Mouse (Mus musculus) liver, embryonic 13.5 days (tissue): ENCODE measurements around the gene Gm3376. TPM values are rescaled to one million over a fixed set of nuclear protein-coding genes. Genes with fewer than 3 reads are reported as not detected.
"Not testable (repeated sequence)": the region's sequence is repeated elsewhere in the genome, so short reads cannot be mapped to it uniquely, and the experiment has no call there.

Source experiments
- ATAC-seq: fragments of 200-750 bp; cut with Nextera tagmentation; 2 replicates; pipeline ENCODE4 v1.8.0; 2017; ENCODE audit warnings: low read depth, mild to moderate bottlenecking, moderate number of reproducible peaks, moderate library complexity
- DNase-seq: peaks from one replicate; pipeline ENCODE4 v3.0.0; 2022
- H3K27ac ChIP-seq: fragments of 300-500 bp; sonication (generic); 2 replicates; pipeline ENCODE4 v1.5.1; 2015; ENCODE audit warnings: moderate library complexity, mild to moderate bottlenecking, inconsistent platforms
- H3K27me3 ChIP-seq: fragments of 300-500 bp; sonication (generic); 2 replicates; pipeline ENCODE4 v1.6.1; 2015; ENCODE audit warnings: mild to moderate bottlenecking, inconsistent platforms
- H3K36me3 ChIP-seq: fragments of 300-500 bp; sonication (generic); 2 replicates; pipeline ENCODE4 v1.6.1; 2015; ENCODE audit warnings: mild to moderate bottlenecking, inconsistent platforms
- H3K4me1 ChIP-seq: fragments of 300-500 bp; sonication (generic); replicated peaks from 2 replicates; pipeline ENCODE4 v1.6.1; 2015; ENCODE audit warnings: inconsistent platforms
- H3K4me2 ChIP-seq: fragments of 300-500 bp; sonication (generic); 2 replicates; pipeline ENCODE4 v1.6.1; 2015; ENCODE audit warnings: inconsistent platforms, mild to moderate bottlenecking, moderate library complexity
- H3K4me3 ChIP-seq: fragments of 300-500 bp; sonication (generic); replicated peaks from 2 replicates; pipeline ENCODE4 v1.5.1; 2015; ENCODE audit warnings: mild to moderate bottlenecking, inconsistent platforms
- H3K9ac ChIP-seq: fragments of 300-500 bp; sonication (generic); 2 replicates; pipeline ENCODE4 v1.6.1; 2015; ENCODE audit warnings: mild to moderate bottlenecking, inconsistent platforms
- H3K9me3 ChIP-seq: fragments of 300-500 bp; sonication (generic); replicated peaks from 2 replicates; pipeline ENCODE4 v1.6.1; 2016; ENCODE audit warnings: inconsistent platforms
- WGBS: fragments of 180-500 bp; shearing (Covaris S2); methylation state at CpG from one replicate; pipeline ENCODE4 v1.1.7; 2015; ENCODE audit not compliant: insufficient replicate concordance; 5-methylcytosine and 5-hydroxymethylcytosine counted together
- polyA plus RNA-seq: library from polyadenylated mRNA; unstranded; fragments of >200 nt; fragmentation: Nextera tagmentation; extraction: Ambion mirVana; gene quantifications from 2 replicates; pipeline ENCODE4 v1.2.1, GENCODE M21; 2015

Gene Gm3376
- polyA plus RNA-seq: not detected in 2 replicates

GRCm38 (mm10) chrY:3771373-3771772, at the start of gene Gm3376:
Gm3376 (plus strand) TSS chrY:3771673.
- not testable (repeated sequence) for H3K27me3 ChIP-seq, H3K4me1 ChIP-seq, DNase-seq, H3K4me3 ChIP-seq, H3K4me2 ChIP-seq, ATAC-seq, H3K36me3 ChIP-seq, H3K9me3 ChIP-seq, H3K9ac ChIP-seq, H3K27ac ChIP-seq
- WGBS: no CpG with 5 or more reads among the region's 9 CpGs
